Mouse (Mus musculus) limb, embryonic 13.5 days (tissue): ENCODE measurements around the gene Pnisr. TPM values are rescaled to one million over a fixed set of nuclear protein-coding genes. Genes with fewer than 3 reads are reported as not detected.

Experiments
- ATAC-seq: fragments of 200-750 bp; cut with Nextera tagmentation; 2 replicates; pipeline ENCODE4 v1.8.0; 2017; ENCODE audit warnings: low read depth, moderate number of reproducible peaks, moderate TSS enrichment; ENCODE audit not compliant: low FRiP score
- H3K27ac ChIP-seq: fragments of 300-500 bp; sonication (generic); 2 replicates; pipeline ENCODE4 v1.5.1; 2015; ENCODE audit warnings: inconsistent platforms, mild to moderate bottlenecking, moderate library complexity
- H3K27me3 ChIP-seq: fragments of 300-500 bp; sonication (generic); 2 replicates; pipeline ENCODE4 v1.6.1; 2015; ENCODE audit warnings: mild to moderate bottlenecking, inconsistent platforms
- H3K36me3 ChIP-seq: fragments of 300-500 bp; sonication (generic); 2 replicates; pipeline ENCODE4 v1.6.1; 2015; ENCODE audit warnings: inconsistent platforms, mild to moderate bottlenecking, moderate library complexity
- H3K4me1 ChIP-seq: fragments of 300-500 bp; sonication (generic); 2 replicates; pipeline ENCODE4 v1.6.1; 2015; ENCODE audit warnings: inconsistent platforms
- H3K4me2 ChIP-seq: fragments of 300-500 bp; sonication (generic); replicated peaks from 2 replicates; pipeline ENCODE4 v1.6.1; 2015; ENCODE audit warnings: inconsistent platforms, mild to moderate bottlenecking, moderate library complexity
- H3K4me3 ChIP-seq: fragments of 300-500 bp; sonication (generic); 2 replicates; pipeline ENCODE4 v1.5.1; 2015; ENCODE audit warnings: moderate library complexity, mild to moderate bottlenecking, inconsistent platforms
- H3K9ac ChIP-seq: fragments of 300-500 bp; sonication (generic); 2 replicates; pipeline ENCODE4 v1.6.1; 2015; ENCODE audit warnings: mild to moderate bottlenecking, inconsistent platforms
- H3K9me3 ChIP-seq: fragments of 300-500 bp; sonication (generic); 2 replicates; pipeline ENCODE4 v1.6.1; 2016; ENCODE audit warnings: inconsistent platforms
- WGBS: fragments of 180-500 bp; shearing (Covaris S2); methylation state at CpG from one replicate; pipeline ENCODE4 v1.1.7; 2015; 5-methylcytosine and 5-hydroxymethylcytosine counted together
- polyA plus RNA-seq: library from polyadenylated mRNA; unstranded; fragments of >200 nt; fragmentation: Nextera tagmentation; extraction: Ambion mirVana; gene quantifications from 2 replicates; pipeline ENCODE4 v1.2.1, GENCODE M21; 2015

The Pnisr gene
- 193 and 199 TPM in 2 replicates for polyA plus RNA-seq

- ATAC-seq: peak; percentile 98
- peak within 1 kb of the TSS; percentile 95 for H3K9ac ChIP-seq
- H3K27me3 ChIP-seq: no peaks in the 10 kb centered on the region
- WGBS: under 1% methylated on average over 50 of the region's 50 CpGs
- no peaks in the 10 kb centered on the region for H3K36me3 ChIP-seq
- H3K9me3 ChIP-seq: no peaks in the 10 kb centered on the region
- peak within 1 kb of the TSS; percentile 62 for H3K4me2 ChIP-seq
- H3K27ac ChIP-seq: peak within 1 kb of the TSS; percentile 99
- H3K4me3 ChIP-seq: peak within 1 kb of the TSS; percentile 83
- peaks cover 19% of the 10 kb centered on the region for H3K4me1 ChIP-seq
Measured at GRCm38 (mm10) chr4:21847481-21848286, at the start of gene Pnisr. Gene Pnisr (plus strand): TSS chr4:21847583.

DNA sequence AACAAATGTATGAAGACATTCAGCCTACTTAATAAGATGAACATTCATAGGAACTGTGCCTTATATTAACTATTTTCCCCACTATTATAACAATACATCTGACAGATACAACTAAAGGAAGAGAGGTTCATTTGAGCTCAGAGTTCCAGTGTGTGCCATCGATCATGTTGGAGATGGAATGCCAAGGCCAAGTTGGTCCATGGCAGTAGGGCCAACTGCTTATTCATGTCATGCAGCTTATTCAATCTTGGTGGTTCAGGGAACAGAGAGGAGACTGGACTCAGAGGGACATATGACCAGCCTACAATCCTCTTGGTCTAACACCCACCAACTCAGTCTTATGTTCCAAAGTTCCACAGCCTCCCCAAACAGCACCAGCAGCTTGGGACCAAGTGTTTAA, 46.4 kb upstream of the Pnisr start:
- Histone ChIP-seq H3K36me3 (peaks cover 72% of the 10 kb centered on the region), H3K27me3 (no peaks in the 10 kb centered on the region), H3K27ac (no peak overlapping the region), H3K4me3 (no peak overlapping the region), H3K9ac (no peak overlapping the region), H3K4me2 (no peak overlapping the region), H3K4me1 (no peaks in the 10 kb centered on the region), H3K9me3 (no peaks in the 10 kb centered on the region)
- 96% methylated on average over 1 of the region's 1 CpGs for WGBS
- no peak for ATAC-seq

GRCm38 (mm10) chr4:21801620-21802019, 45.8 kb upstream of the Pnisr start:
- 88% methylated on average over 2 of the region's 2 CpGs for WGBS
- no peaks in the 10 kb centered on the region for H3K9me3 ChIP-seq
- no peak overlapping the region for H3K4me3 ChIP-seq
- no peak overlapping the region for H3K4me2 ChIP-seq
- ATAC-seq: no peak
- H3K27ac ChIP-seq: no peak overlapping the region
- no peak overlapping the region for H3K9ac ChIP-seq
- no peaks in the 10 kb centered on the region for H3K4me1 ChIP-seq
- no peaks in the 10 kb centered on the region for H3K27me3 ChIP-seq
- peaks cover 76% of the 10 kb centered on the region for H3K36me3 ChIP-seq

- no peak for ATAC-seq
- Histone ChIP-seq H3K4me3 (no peak overlapping the region), H3K27ac (no peak overlapping the region), H3K27me3 (no peaks in the 10 kb centered on the region), H3K4me2 (no peak overlapping the region), H3K9ac (no peak overlapping the region), H3K36me3 (peaks cover 70% of the 10 kb centered on the region), H3K4me1 (no peaks in the 10 kb centered on the region), H3K9me3 (no peaks in the 10 kb centered on the region)
- WGBS: 80% methylated on average over 5 of the region's 5 CpGs
Measured at GRCm38 (mm10) chr4:21807204-21807603, 40.2 kb upstream of the Pnisr start.

GRCm38 (mm10) chr4:21810608-21811007, 36.8 kb upstream of the Pnisr start:
- Histone ChIP-seq H3K4me2 (no peak overlapping the region), H3K27me3 (no peaks in the 10 kb centered on the region), H3K4me1 (no peaks in the 10 kb centered on the region), H3K9ac (no peak overlapping the region), H3K27ac (no peak overlapping the region), H3K36me3 (peaks cover 46% of the 10 kb centered on the region), H3K4me3 (no peak overlapping the region), H3K9me3 (no peaks in the 10 kb centered on the region)
- no peak for ATAC-seq
- 84% methylated on average over 3 of the region's 3 CpGs for WGBS

DNA sequence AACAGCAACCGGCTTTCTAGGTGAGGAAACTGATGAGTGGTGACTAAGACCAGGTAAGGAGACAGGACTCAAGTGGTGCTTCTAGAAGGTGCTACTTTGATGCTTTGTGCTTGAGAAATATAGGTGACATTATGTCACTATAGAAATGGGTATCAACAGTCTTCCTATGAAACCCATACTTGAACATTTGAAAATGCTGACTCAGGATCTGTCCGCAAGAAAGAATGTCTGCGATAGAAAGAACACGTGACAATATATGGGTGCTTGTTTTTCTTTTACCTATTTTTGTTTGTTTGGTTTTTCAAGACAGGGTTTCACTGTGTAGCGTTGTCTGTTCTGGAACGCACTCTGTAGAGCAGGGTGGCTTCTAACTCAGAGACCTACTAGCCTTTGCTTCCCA, 34.7 kb upstream of the Pnisr start:
- Histone ChIP-seq H3K36me3 (peaks cover 49% of the 10 kb centered on the region), H3K27me3 (no peaks in the 10 kb centered on the region), H3K9ac (no peak overlapping the region), H3K27ac (no peak overlapping the region), H3K9me3 (no peaks in the 10 kb centered on the region), H3K4me1 (no peaks in the 10 kb centered on the region), H3K4me2 (no peak overlapping the region), H3K4me3 (no peak overlapping the region)
- 90% methylated on average over 6 of the region's 6 CpGs for WGBS
- ATAC-seq: no peak

DNA sequence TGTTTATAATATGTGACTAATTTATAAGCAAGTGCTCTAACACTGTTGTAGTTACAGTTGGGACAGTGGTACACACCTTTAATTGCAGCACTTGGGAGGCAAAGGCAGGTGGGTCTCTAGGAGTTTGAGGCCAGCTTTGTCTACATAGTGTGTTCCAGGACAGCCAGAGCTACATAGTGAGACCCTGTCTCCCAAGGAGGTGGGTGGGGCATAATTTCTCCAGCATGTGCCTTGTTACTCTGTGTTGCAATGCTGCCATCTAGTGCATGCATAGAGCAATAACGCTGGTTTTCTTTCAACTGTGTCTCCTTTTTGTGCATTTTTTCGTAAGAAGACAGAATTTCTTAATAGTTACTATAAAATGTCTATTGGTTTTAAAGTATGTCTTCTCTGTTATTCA, 33.4 kb upstream of the Pnisr start:
- no peaks in the 10 kb centered on the region for H3K4me1 ChIP-seq
- no peak overlapping the region for H3K27ac ChIP-seq
- 53% methylated on average over 2 of the region's 2 CpGs for WGBS
- H3K4me2 ChIP-seq: no peak overlapping the region
- no peak overlapping the region for H3K9ac ChIP-seq
- peak; percentile 67; the same call in 1 of the 2 replicates for ATAC-seq
- H3K36me3 ChIP-seq: peaks cover 49% of the 10 kb centered on the region
- H3K4me3 ChIP-seq: no peak overlapping the region
- H3K27me3 ChIP-seq: no peaks in the 10 kb centered on the region
- H3K9me3 ChIP-seq: no peaks in the 10 kb centered on the region

DNA sequence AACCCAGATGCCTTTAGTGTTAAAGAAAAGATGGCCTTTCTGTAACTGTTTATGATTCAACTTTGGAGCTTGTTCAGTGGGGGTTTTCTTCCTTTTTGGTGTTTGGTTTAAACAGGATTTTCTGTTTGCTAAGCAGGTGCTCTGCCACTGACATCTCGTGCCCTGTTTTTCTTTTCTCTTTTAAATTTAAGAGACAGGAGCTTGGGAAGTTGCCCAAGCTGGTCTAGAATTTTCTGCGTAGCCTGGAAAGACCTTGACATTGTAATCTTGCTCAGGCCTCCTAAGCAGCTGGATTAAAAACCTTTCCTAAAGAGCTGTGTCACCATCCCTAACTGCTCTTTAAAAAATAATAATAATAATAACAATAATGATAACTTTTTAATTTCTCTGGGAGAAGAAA, 20.8 kb upstream of the Pnisr start:
- H3K4me3 ChIP-seq: no peak overlapping the region
- H3K9me3 ChIP-seq: no peaks in the 10 kb centered on the region
- no peak overlapping the region for H3K9ac ChIP-seq
- no peak overlapping the region for H3K27ac ChIP-seq
- H3K4me2 ChIP-seq: no peak overlapping the region
- no peaks in the 10 kb centered on the region for H3K4me1 ChIP-seq
- no peaks in the 10 kb centered on the region for H3K27me3 ChIP-seq
- ATAC-seq: no peak
- WGBS: 94% methylated on average over 2 of the region's 2 CpGs
- peaks cover 51% of the 10 kb centered on the region for H3K36me3 ChIP-seq

DNA sequence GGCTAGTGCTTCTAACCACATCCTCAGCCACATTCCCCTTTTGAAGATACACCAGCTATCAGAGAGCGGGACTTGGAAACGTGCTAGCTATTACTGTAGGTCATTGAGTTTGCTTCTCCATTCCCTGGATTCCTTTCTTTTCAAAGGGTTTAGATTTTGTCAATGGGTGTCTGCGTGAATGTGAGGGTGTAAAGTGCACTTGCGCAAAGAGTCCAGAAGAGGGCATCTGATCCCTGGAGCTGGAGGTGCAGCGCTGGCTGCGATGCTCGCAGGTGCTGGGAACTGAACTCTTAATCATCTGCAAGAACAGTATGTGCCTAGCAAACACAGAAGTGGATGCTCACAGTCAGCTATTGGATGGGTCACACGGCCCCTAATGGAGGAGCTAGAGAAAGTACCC, 14.5 kb upstream of the Pnisr start:
- whole genome bisulfite sequencing: 91% methylated on average over 8 of the region's 8 CpGs
- ATAC-seq: no peak
- Histone ChIP-seq H3K36me3 (peaks cover 37% of the 10 kb centered on the region), H3K9me3 (no peaks in the 10 kb centered on the region), H3K4me2 (no peak overlapping the region), H3K27me3 (no peaks in the 10 kb centered on the region), H3K9ac (no peak overlapping the region), H3K4me3 (no peak overlapping the region), H3K27ac (no peak overlapping the region), H3K4me1 (no peaks in the 10 kb centered on the region)

DNA sequence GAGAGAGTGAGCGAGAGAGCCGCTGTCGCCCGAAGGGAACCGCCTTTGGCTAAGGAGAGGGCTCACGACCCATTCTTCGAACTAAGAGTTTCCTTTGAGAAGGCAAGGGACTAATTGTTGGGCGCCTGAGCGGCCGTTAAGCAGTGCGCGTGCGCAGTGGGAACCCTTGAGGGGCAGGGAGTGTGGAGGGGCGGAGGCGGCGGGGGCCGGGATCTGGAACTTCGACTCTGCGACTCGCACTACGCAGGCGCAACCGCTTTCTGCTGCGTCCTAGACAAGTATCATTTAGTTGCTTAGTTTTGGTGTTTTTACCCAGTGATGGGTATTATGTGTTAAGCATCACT, 876 bp downstream of the Pnisr start:
- H3K27me3 ChIP-seq: no peaks in the 10 kb centered on the region
- peak; percentile 84 for ATAC-seq
- H3K9ac ChIP-seq: peak overlapping the region; percentile 95
- under 1% methylated on average over 24 of the region's 24 CpGs for WGBS
- peaks cover 19% of the 10 kb centered on the region for H3K4me1 ChIP-seq
- peak overlapping the region; percentile 62 for H3K4me2 ChIP-seq
- H3K27ac ChIP-seq: peak overlapping the region; percentile 99
- no peaks in the 10 kb centered on the region for H3K9me3 ChIP-seq
- peaks cover 4% of the 10 kb centered on the region for H3K36me3 ChIP-seq
- H3K4me3 ChIP-seq: peak overlapping the region; percentile 83

DNA sequence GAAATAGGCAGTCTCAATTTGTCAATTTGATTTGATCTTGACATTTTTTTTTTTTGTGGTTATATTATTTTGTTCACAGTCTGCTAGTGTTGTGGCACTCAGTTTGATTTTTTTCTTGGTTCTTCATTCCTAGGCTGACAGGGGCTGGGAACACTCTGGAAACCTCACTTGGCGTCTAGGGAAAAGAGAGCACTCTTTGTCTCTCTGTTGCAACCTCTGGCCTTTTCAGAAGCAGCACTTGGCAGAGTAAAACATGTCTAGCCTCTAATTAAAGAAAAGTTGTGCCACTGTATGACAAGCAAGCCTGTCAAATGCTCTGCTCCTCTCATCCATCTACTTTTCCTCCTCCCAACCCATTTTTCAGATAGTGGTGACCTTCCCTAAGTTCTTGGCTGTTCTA, 10.1 kb downstream of the Pnisr start:
- 78% methylated on average over 1 of the region's 1 CpGs for WGBS
- Histone ChIP-seq H3K36me3 (peaks cover 69% of the 10 kb centered on the region), H3K4me3 (no peak overlapping the region), H3K9ac (no peak overlapping the region), H3K27me3 (no peaks in the 10 kb centered on the region), H3K4me2 (no peak overlapping the region), H3K4me1 (no peaks in the 10 kb centered on the region), H3K27ac (no peak overlapping the region), H3K9me3 (no peaks in the 10 kb centered on the region)
- ATAC-seq: no peak

GRCm38 (mm10) chr4:21865226-21865625, 17.8 kb downstream of the Pnisr start:
- H3K4me2 ChIP-seq: no peak overlapping the region
- ATAC-seq: no peak
- H3K27me3 ChIP-seq: no peaks in the 10 kb centered on the region
- peaks cover 70% of the 10 kb centered on the region for H3K36me3 ChIP-seq
- no peak overlapping the region for H3K27ac ChIP-seq
- no peak overlapping the region for H3K4me3 ChIP-seq
- H3K4me1 ChIP-seq: no peaks in the 10 kb centered on the region
- no peaks in the 10 kb centered on the region for H3K9me3 ChIP-seq
- no peak overlapping the region for H3K9ac ChIP-seq
- WGBS: 93% methylated on average over 1 of the region's 1 CpGs

GRCm38 (mm10) chr4:21878776-21879175, 31.4 kb downstream of the Pnisr start:
- peak overlapping the region; percentile 67 for H3K4me2 ChIP-seq
- no peak for ATAC-seq
- peaks cover 8% of the 10 kb centered on the region; the same call in 1 of the 2 replicates for H3K4me1 ChIP-seq
- no peak overlapping the region for H3K9ac ChIP-seq
- H3K36me3 ChIP-seq: peaks cover 18% of the 10 kb centered on the region
- H3K27me3 ChIP-seq: no peaks in the 10 kb centered on the region
- 19% methylated on average over 6 of the region's 6 CpGs for WGBS
- H3K27ac ChIP-seq: no peak overlapping the region
- peak overlapping the region; percentile 74 for H3K4me3 ChIP-seq
- H3K9me3 ChIP-seq: no peaks in the 10 kb centered on the region
